Mouse (Mus musculus) stomach, postnatal 0 days (tissue): ENCODE results near the gene Eif3k. TPM values are rescaled to one million over a fixed set of nuclear protein-coding genes. Genes with fewer than 3 reads are reported as not detected.
A peak's percentile ranks its signal among the peaks of the same experiment; 100 is the strongest.

Source experiments
- ATAC-seq: fragments of 200-750 bp; cut with Nextera tagmentation; 2 replicates; pipeline ENCODE4 v1.8.0; 2017; ENCODE audit not compliant: low FRiP score, low TSS enrichment
- DNase-seq: peaks from one replicate; pipeline ENCODE4 v3.0.0-alpha.2; 2016; ENCODE audit warnings: low spot score
- H3K27ac ChIP-seq: fragments of 300-500 bp; sonication (generic); replicated peaks from 2 replicates; pipeline ENCODE4 v1.5.1; 2014; ENCODE audit warnings: mild to moderate bottlenecking, control low read depth
- H3K27me3 ChIP-seq: fragments of 300-500 bp; sonication (generic); 2 replicates; pipeline ENCODE4 v1.6.1; 2014; ENCODE audit warnings: low read length; ENCODE audit not compliant: control insufficient read depth, insufficient read depth
- H3K36me3 ChIP-seq: fragments of 300-500 bp; sonication (generic); 2 replicates; pipeline ENCODE4 v1.6.1; 2014; ENCODE audit warnings: low read length, mixed read lengths; ENCODE audit not compliant: control insufficient read depth, insufficient read depth
- H3K4me1 ChIP-seq: fragments of 300-500 bp; sonication (generic); replicated peaks from 2 replicates; pipeline ENCODE4 v1.6.1; 2014; ENCODE audit warnings: antibody characterized with exemption; ENCODE audit not compliant: control insufficient read depth, insufficient read depth
- H3K4me2 ChIP-seq: fragments of 300-500 bp; sonication (generic); replicated peaks from 2 replicates; pipeline ENCODE4 v1.6.1; 2014; ENCODE audit warnings: low read depth, mild to moderate bottlenecking, control low read depth, moderate library complexity
- H3K4me3 ChIP-seq: fragments of 300-500 bp; sonication (generic); 2 replicates; pipeline ENCODE4 v1.5.1; 2014; ENCODE audit warnings: low read depth, low read length, control low read depth
- H3K9ac ChIP-seq: fragments of 300-500 bp; sonication (generic); 2 replicates; pipeline ENCODE4 v1.6.1; 2014; ENCODE audit warnings: mild to moderate bottlenecking, low read length, control low read depth, mixed read lengths
- H3K9me3 ChIP-seq: fragments of 300-500 bp; sonication (generic); 2 replicates; pipeline ENCODE4 v1.6.1; 2016; ENCODE audit warnings: low read length; ENCODE audit not compliant: control insufficient read depth
- CTCF ChIP-seq: IDR thresholded peaks from 2 replicates; pipeline ENCODE4 v1.5.1; 2016; ENCODE audit warnings: antibody characterized with exemption, low read depth, mild to moderate bottlenecking, moderate library complexity
- EP300 ChIP-seq: optimal IDR thresholded peaks from 2 replicates; pipeline ENCODE3; 2016; ENCODE audit warnings: antibody characterized with exemption
- WGBS: fragments of 180-500 bp; shearing (Covaris S2); extraction: QIAGEN DNeasy Blood & Tissue Kit; methylation state at CpG from one replicate; pipeline ENCODE4 v1.1.7; 2014; 5-methylcytosine and 5-hydroxymethylcytosine counted together
- polyA plus RNA-seq: library from polyadenylated mRNA; unstranded; fragments of >200 nt; fragmentation: Nextera tagmentation; extraction: Ambion mirVana; gene quantifications from 2 replicates; pipeline ENCODE4 v1.2.1, GENCODE M21; 2015

Eif3k gene
- polyA plus RNA-seq, 1 experiment from 2014 or later: 295 TPM

DNA sequence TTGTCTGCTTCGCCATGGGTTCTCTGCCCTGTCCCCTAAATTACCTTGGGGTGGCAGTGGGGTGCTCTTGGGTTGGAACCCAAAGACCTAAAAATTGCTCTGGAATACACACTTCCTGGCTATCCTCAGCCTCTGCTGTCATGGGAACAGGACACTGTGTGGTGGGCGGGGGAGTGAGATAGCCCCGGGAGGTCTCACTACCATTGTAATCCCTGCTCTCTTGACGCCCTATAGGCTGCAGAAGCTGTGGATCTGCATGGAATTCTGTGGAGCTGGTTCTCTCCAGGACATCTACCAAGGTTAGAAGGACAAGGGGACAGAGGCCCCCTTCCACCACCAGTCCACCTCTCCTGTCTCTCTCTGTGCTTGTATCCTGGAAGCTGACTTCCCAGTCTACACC, 2.2 kb upstream of the Eif3k start:
- no peaks in the 10 kb centered on the region for H3K27me3 ChIP-seq
- ATAC-seq (no peak), DNase-seq (no peak)
- no peak overlapping the region for H3K4me2 ChIP-seq
- 63% methylated on average over 4 of the region's 4 CpGs for WGBS
- no peak overlapping the region for H3K4me3 ChIP-seq
- 0 out of 2 replicates have a peak, but pooled peaks cover 1% of the 10 kb centered on the region for H3K36me3 ChIP-seq
- TF ChIP-seq EP300 (no peak), CTCF (no peak)
- no peak overlapping the region for H3K9ac ChIP-seq
- no peak overlapping the region for H3K27ac ChIP-seq
- H3K9me3 ChIP-seq: no peaks in the 10 kb centered on the region
- peaks cover 7% of the 10 kb centered on the region; the same call in 1 of the 2 replicates for H3K4me1 ChIP-seq

GRCm38 (mm10) chr7:28983141-28983564, 1.5 kb upstream of the Eif3k start:
- H3K36me3 ChIP-seq: peaks cover 7% of the 10 kb centered on the region; the same call in 1 of the 2 replicates
- ATAC-seq (no peak), DNase-seq (no peak)
- no peak overlapping the region for H3K9ac ChIP-seq
- H3K4me1 ChIP-seq: peaks cover 7% of the 10 kb centered on the region; the same call in 1 of the 2 replicates
- peak overlapping the region; percentile 88; the same call in 1 of the 2 replicates for H3K27ac ChIP-seq
- no peaks in the 10 kb centered on the region for H3K27me3 ChIP-seq
- no peak overlapping the region for H3K4me3 ChIP-seq
- TF ChIP-seq CTCF (no peak), EP300 (no peak)
- no peak overlapping the region for H3K4me2 ChIP-seq
- H3K9me3 ChIP-seq: no peaks in the 10 kb centered on the region
- 65% methylated on average over 11 of the region's 11 CpGs for WGBS

- Histone ChIP-seq H3K4me3 (peak overlapping the region; percentile 52), H3K4me1 (peaks cover 7% of the 10 kb centered on the region; the same call in 1 of the 2 replicates), H3K36me3 (peaks cover 12% of the 10 kb centered on the region), H3K9ac (peak overlapping the region; percentile 71), H3K4me2 (peak overlapping the region; percentile 73), H3K9me3 (no peaks in the 10 kb centered on the region), H3K27me3 (no peaks in the 10 kb centered on the region), H3K27ac (peak overlapping the region; percentile 88)
- ATAC-seq: peak; percentile 50
- DNase-seq: peak; percentile 27
- TF ChIP-seq CTCF: no peak
- TF ChIP-seq EP300: no peak
- 11% methylated on average over 19 of the region's 19 CpGs for WGBS
Measured at GRCm38 (mm10) chr7:28982274-28983013, 780 bp upstream of the Eif3k start.

DNA sequence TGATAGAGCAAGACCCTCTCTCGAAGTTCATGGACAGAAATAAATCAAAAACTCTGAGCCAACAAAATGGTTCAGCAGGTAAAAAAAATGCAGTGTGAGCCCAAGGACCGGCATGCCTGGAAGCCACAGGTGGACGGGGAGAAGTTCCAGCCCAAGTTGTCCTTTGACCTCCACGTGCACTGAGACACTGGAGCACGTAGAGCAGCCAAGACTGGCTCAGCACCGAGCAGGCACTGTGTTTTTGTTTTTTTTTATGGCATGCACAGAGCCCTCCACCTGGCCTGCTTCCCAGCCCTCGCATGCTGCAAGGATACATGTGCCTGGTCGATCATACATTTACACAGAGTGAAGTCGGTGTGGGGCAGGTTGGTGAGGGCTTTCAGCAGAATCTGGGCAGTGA, 4.1 kb downstream of the Eif3k start:
- Histone ChIP-seq H3K36me3 (peaks cover 28% of the 10 kb centered on the region), H3K27me3 (no peaks in the 10 kb centered on the region)

GRCm38 (mm10) chr7:28973025-28973424, 8.6 kb downstream of the Eif3k start:
- Histone ChIP-seq H3K36me3 (peaks cover 21% of the 10 kb centered on the region), H3K4me2 (no peak overlapping the region), H3K27ac (no peak overlapping the region), H3K9ac (no peak overlapping the region), H3K4me3 (no peak overlapping the region), H3K27me3 (no peaks in the 10 kb centered on the region), H3K9me3 (no peaks in the 10 kb centered on the region), H3K4me1 (0 out of 2 replicates have a peak, but pooled peaks cover 3% of the 10 kb centered on the region)
- 81% methylated on average over 8 of the region's 8 CpGs for WGBS
- DNase-seq (no peak), ATAC-seq (no peak)
- TF ChIP-seq CTCF: peak; percentile 58
- TF ChIP-seq EP300: no peak

More for the DNA sequence above, 4.1 kb downstream of the Eif3k start:
- Histone ChIP-seq H3K9me3 (no peaks in the 10 kb centered on the region), H3K4me2 (no peak overlapping the region), H3K4me3 (no peak overlapping the region), H3K27ac (no peak overlapping the region), H3K4me1 (peaks cover 4% of the 10 kb centered on the region; the same call in 1 of the 2 replicates), H3K9ac (no peak overlapping the region)
- TF ChIP-seq EP300 (no peak), CTCF (no peak)
- DNase-seq: no peak
- whole genome bisulfite sequencing: 78% methylated on average over 9 of the region's 9 CpGs
- ATAC-seq: no peak

GRCm38 (mm10) chr7:28972542-28972985, 9.1 kb downstream of the Eif3k start:
- ATAC-seq (no peak), DNase-seq (peak; percentile 82)
- Histone ChIP-seq H3K4me1 (0 out of 2 replicates have a peak, but pooled peaks cover 3% of the 10 kb centered on the region), H3K9me3 (no peaks in the 10 kb centered on the region), H3K27ac (peak overlapping the region; percentile 82), H3K4me2 (peak overlapping the region; percentile 6; the same call in 1 of the 2 replicates), H3K36me3 (peaks cover 17% of the 10 kb centered on the region), H3K9ac (no peak overlapping the region), H3K4me3 (no peak overlapping the region), H3K27me3 (no peaks in the 10 kb centered on the region)
- 49% methylated on average over 8 of the region's 8 CpGs for WGBS
- peak; percentile 81 for TF ChIP-seq CTCF
- no peak for TF ChIP-seq EP300
